Mouse (Mus musculus) myocyte (in vitro differentiated cells): ENCODE results near the gene Mtcp1. TPM values are rescaled to one million over a fixed set of nuclear protein-coding genes. Genes with fewer than 3 reads are reported as not detected.

Experiments used
- H3K27me3 ChIP-seq: one replicate; pipeline ENCODE4 v1.6.1; 2011; ENCODE audit not compliant: control insufficient read depth, insufficient read depth, insufficient read length
- H3K36me3 ChIP-seq: one replicate; pipeline ENCODE4 v1.6.1; 2011; ENCODE audit not compliant: control insufficient read depth, insufficient read depth
- H3K4me2 ChIP-seq: one replicate; pipeline ENCODE4 v1.6.1; 2011; ENCODE audit warnings: low read depth, control low read depth
- H3K4me3 ChIP-seq: one replicate; pipeline ENCODE4 v1.5.1; 2011; ENCODE audit warnings: mild to moderate bottlenecking, control low read depth, moderate library complexity
- H3K79me2 ChIP-seq: one replicate; pipeline ENCODE4 v1.6.1; 2011; ENCODE audit not compliant: control insufficient read depth, insufficient read depth
- H3ac ChIP-seq: one replicate; pipeline ENCODE4 v1.6.1; 2011; ENCODE audit not compliant: control insufficient read depth, insufficient read length
- CEBPB ChIP-seq: IDR thresholded peaks from 2 replicates; pipeline ENCODE4 v1.6.1; 2011; ENCODE audit warnings: mild to moderate bottlenecking, moderate library complexity; ENCODE audit not compliant: poor library complexity, insufficient read depth, severe bottlenecking
- E2F4 ChIP-seq: IDR thresholded peaks from one replicate; pipeline ENCODE4 v1.6.1; 2011; ENCODE audit warnings: mild to moderate bottlenecking, control low read depth, moderate library complexity; ENCODE audit not compliant: insufficient read depth
- MAX ChIP-seq: IDR thresholded peaks from one replicate; pipeline ENCODE4 v1.6.1; 2011; ENCODE audit warnings: low read depth, mild to moderate bottlenecking, control low read depth
- MYOD1 ChIP-seq, 3 experiments: IDR thresholded peaks; one replicate each; pipeline ENCODE4 v1.6.1; 2011; ENCODE audit warnings: control low read depth in 2 of 3, low read depth in 2 of 3, mild to moderate bottlenecking in 2 of 3, moderate library complexity in 1 of 3; ENCODE audit not compliant: insufficient read length in 2 of 3, control insufficient read depth in 1 of 3
- MYOG ChIP-seq, 3 experiments: IDR thresholded peaks; one replicate each; pipeline ENCODE4 v1.6.1; 2011; ENCODE audit warnings: control low read depth in 2 of 3, low read depth in 2 of 3, mild to moderate bottlenecking in 2 of 3; ENCODE audit not compliant: insufficient read length in 2 of 3, control insufficient read depth in 1 of 3, insufficient read depth in 1 of 3
- POLR2A ChIP-seq: IDR thresholded peaks from one replicate; pipeline ENCODE4 v1.6.1; 2011; ENCODE audit warnings: low read depth, mild to moderate bottlenecking, control low read depth, moderate library complexity; ENCODE audit not compliant: insufficient read length
- POLR2AphosphoS2 ChIP-seq: IDR thresholded peaks from one replicate; pipeline ENCODE4 v1.6.1; 2011; ENCODE audit warnings: low read depth, control low read depth; ENCODE audit not compliant: insufficient read length
- REST ChIP-seq: IDR thresholded peaks from one replicate; pipeline ENCODE4 v1.6.1; 2011; ENCODE audit warnings: mild to moderate bottlenecking, control low read depth, moderate library complexity; ENCODE audit not compliant: insufficient read depth, insufficient read length
- SRF ChIP-seq: IDR thresholded peaks from one replicate; pipeline ENCODE4 v1.6.1; 2011; ENCODE audit warnings: low read depth; ENCODE audit not compliant: control insufficient read depth, insufficient read length
- TCF12 ChIP-seq: IDR thresholded peaks from one replicate; pipeline ENCODE4 v1.6.1; 2011; ENCODE audit warnings: mild to moderate bottlenecking, control low read depth; ENCODE audit not compliant: poor library complexity, insufficient read depth, severe bottlenecking
- TCF3 ChIP-seq: IDR thresholded peaks from one replicate; pipeline ENCODE4 v1.6.1; 2011; ENCODE audit warnings: low read depth, control low read depth; ENCODE audit not compliant: insufficient read length
- USF1 ChIP-seq: IDR thresholded peaks from one replicate; pipeline ENCODE4 v1.6.1; 2011; ENCODE audit warnings: low read depth, mild to moderate bottlenecking, control low read depth, moderate library complexity
- polyA plus RNA-seq: library from polyadenylated mRNA; unstranded; fragments of >200 nt; fragmentation: generic; extraction: Trizol; gene quantifications from one replicate; pipeline ENCODE4 v1.2.1, GENCODE M21; 2012; ENCODE audit warnings: missing spikeins

Mtcp1 gene
- polyA plus RNA-seq, 1 experiment: 1.1 TPM

GRCm38 (mm10) chrX:75372666-75373425 is 43.5 kb downstream of the Mtcp1 start:
- Histone ChIP-seq H3K4me3 (no peak overlapping the region), H3ac (no peak overlapping the region), H3K27me3 (no peaks in the 10 kb centered on the region), H3K4me2 (no peak overlapping the region), H3K79me2 (no peaks in the 10 kb centered on the region), H3K36me3 (no peaks in the 10 kb centered on the region)
- TF ChIP-seq POLR2AphosphoS2: no peak
- no peak for TF ChIP-seq CEBPB
- TF ChIP-seq REST: no peak
- no peak for TF ChIP-seq USF1
- TF ChIP-seq E2F4: no peak
- TF ChIP-seq MAX: no peak
- no peak for TF ChIP-seq SRF

GRCm38 (mm10) chrX:75370197-75370596 is 46.2 kb downstream of the Mtcp1 start:
- Histone ChIP-seq H3K4me2 (no peak overlapping the region), H3ac (no peak overlapping the region), H3K79me2 (no peaks in the 10 kb centered on the region), H3K27me3 (no peaks in the 10 kb centered on the region), H3K36me3 (no peaks in the 10 kb centered on the region), H3K4me3 (no peak overlapping the region)
- TF ChIP-seq POLR2AphosphoS2: no peak
- no peak for TF ChIP-seq USF1
- no peak for TF ChIP-seq E2F4
- no peak for TF ChIP-seq SRF
- TF ChIP-seq REST: no peak
- TF ChIP-seq MYOD1 (IDR thresholded peaks at IDR 0.05; ENCODE audit: control insufficient read depth in 1 of 3, insufficient read length in 2 of 3, low read depth in 2 of 3): no peak
- TF ChIP-seq MAX: no peak
- no peak for TF ChIP-seq MYOG (IDR thresholded peaks at IDR 0.05; ENCODE audit: control insufficient read depth in 1 of 3, insufficient read depth in 1 of 3, insufficient read length in 2 of 3, low read depth in 2 of 3)
- no peak for TF ChIP-seq TCF12
- no peak for TF ChIP-seq POLR2A
- TF ChIP-seq TCF3: no peak
- TF ChIP-seq CEBPB: no peak

Other genes starting within 250 kb of the Mtcp1 start
- gene Fundc2, start 34.2 kb downstream of the Mtcp1 start, polyA plus RNA-seq: 36.3 TPM
- 0.40 TPM for gene F8, start 34.0 kb downstream of the Mtcp1 start, polyA plus RNA-seq
- 1.4 TPM for gene Cmc4, start within 50 bp of the Mtcp1 start, polyA plus RNA-seq
- gene Brcc3, start within 50 bp of the Mtcp1 start, polyA plus RNA-seq: 6.1 TPM
- gene Vbp1, start 97.7 kb upstream of the Mtcp1 start, polyA plus RNA-seq: 26.1 TPM
- gene Rab39b, start 161.6 kb upstream of the Mtcp1 start, polyA plus RNA-seq: 1.7 TPM